Mouse (Mus musculus) kidney, postnatal 10 days (tissue): ENCODE measurements around the gene Bcs1l.

Experiments
- DNase-seq: peaks from one replicate; pipeline ENCODE4 v3.0.0; 2021; ENCODE audit warnings: mixed read lengths

The Bcs1l gene

DNA sequence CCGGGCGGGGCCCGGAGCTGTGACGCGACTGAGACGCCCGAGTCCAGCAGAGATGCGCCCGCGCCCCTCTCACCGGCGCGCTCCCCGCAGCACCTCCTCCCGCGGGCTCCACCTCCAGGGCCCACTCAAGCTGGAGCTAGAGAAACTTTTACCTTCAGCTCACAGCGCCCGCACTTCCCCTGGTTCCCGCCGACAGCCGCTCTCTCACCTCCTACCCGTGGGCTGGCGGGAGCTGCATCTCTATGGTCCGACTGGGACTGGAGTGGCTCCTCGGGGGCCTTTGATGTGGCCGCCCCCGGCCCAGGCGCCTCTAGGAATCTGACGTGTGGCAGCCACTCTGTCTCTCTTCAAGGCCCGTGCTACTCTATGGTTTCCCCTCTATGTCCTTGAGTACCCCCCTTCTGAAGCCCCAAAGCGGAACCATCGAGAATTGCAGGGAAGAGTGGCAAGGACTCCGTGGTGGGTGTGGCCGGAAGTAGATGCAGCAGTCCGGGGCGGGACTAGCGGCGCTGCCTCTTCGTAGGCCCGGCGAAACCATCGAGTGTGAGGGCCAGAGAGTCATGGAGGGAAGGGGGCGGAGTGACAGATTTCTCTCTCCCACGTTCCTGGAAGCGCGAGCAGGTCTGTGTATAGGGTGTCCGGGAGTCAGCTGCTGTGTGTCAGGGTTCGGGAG, at the start of gene Bcs1l, which contains the start of gene Zfp142:
Gene Bcs1l (plus strand): TSS at position 517 of the 673 bp plus-strand sequence.
Gene Zfp142 (minus strand): TSS at position 474 of the 673 bp plus-strand sequence.
- DNase-seq = peak; percentile 99

GRCm38 (mm10) chr1:74538650-74539049, 49.4 kb upstream of the Bcs1l start:
- DNase-seq = no peak

GRCm38 (mm10) chr1:74542451-74542961, 45.6 kb upstream of the Bcs1l start, which contains the start of gene Plcd4:
Gene Plcd4 (plus strand): TSS chr1:74542888.
- DNase-seq = peak; percentile 31

GRCm38 (mm10) chr1:74544184-74544583, 43.9 kb upstream of the Bcs1l start, which contains the start of gene Usp37:
Gene Usp37 (minus strand): TSS chr1:74544284.
- no peak for DNase-seq

DNA sequence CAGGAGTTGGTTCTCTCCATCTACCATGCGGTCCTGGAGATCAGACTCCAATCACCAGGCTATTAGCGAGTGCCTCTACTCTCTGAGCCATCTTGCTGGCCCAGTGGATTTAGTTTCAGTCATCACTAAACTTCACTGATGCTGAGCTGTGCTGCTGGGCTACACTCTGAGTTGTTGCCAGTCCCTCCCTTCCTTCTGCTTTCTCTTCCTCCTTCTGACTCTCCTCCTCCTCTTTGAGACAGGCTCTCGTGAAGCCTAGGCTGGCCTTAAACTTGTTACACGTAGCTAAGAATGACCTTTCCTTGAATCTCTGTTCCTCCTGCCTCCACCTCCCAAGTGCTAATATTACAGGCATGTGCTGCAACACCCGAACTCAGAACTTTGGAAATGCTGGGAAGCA, 29.0 kb upstream of the Bcs1l start:
- no peak for DNase-seq

DNA sequence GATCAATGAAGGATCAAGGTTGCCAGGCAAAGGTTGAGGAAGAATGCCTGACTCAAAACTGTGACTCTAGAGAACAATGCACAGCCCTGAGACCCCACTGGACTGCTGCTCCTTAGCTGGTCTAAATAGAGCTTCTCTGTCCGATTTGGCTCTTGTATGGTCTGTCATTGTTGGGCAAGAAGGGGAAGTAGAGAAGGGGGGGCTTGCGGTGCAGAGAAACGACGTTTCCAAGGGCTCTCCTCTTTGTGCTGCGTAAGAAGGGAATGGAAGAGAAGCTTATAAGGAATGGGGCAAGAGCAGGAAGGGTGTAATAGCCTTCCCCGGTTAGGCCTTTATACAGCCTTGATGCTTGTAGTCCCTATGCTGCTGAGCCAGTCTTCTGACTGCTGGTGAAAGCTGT, 22.3 kb upstream of the Bcs1l start:
- DNase-seq = no peak

DNA sequence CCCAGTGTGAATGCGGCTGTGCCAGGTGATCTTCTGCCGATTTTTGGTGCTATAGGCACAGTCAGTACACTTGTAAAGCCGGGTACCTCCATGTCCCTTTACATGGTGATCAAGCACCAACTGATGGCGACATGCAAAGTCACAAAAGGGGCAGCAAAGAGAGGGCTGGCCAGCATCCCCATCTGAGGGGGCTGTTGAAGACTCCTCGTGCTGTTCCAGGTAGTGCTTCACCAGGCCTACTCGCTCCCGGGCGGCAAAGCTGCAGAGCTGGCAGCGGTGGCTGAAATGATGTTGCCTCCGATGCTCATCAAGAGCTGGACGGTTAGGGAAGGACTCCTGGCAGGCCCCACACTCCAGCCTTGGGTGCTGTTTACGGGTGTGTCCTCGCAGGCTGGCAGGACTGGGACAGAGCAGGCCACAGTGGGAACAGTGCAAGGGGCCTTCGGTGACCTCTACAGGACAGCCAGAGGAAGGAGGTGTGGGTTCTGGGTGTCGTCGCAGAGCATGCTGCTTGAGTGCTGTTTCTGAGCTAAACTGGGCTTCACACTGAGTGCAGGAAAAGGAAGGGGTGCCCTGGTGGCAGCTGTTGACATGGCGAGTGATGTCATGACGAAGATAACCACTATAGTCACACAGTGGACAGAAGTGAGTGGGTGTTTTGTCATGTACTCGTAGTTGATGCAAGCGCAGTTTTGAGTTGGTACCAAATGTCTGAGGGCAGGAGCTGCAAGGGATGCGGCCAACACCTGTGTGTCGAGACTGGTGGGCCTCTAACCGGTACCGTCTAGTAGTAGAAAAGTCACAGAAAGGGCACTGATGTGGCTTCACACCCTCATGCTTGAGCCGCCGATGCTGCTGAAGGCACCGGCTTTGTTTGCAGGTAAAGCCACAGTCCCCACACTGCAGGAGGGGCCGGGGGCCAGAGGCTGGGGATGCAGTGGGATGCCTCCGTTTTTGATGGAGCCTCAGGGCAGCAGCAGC, 18.1 kb upstream of the Bcs1l start:
- DNase-seq = no peak

- DNase-seq = no peak
These were observed 5.5 kb upstream of the Bcs1l start for GRCm38 (mm10) chr1:74582621-74583020.

DNA sequence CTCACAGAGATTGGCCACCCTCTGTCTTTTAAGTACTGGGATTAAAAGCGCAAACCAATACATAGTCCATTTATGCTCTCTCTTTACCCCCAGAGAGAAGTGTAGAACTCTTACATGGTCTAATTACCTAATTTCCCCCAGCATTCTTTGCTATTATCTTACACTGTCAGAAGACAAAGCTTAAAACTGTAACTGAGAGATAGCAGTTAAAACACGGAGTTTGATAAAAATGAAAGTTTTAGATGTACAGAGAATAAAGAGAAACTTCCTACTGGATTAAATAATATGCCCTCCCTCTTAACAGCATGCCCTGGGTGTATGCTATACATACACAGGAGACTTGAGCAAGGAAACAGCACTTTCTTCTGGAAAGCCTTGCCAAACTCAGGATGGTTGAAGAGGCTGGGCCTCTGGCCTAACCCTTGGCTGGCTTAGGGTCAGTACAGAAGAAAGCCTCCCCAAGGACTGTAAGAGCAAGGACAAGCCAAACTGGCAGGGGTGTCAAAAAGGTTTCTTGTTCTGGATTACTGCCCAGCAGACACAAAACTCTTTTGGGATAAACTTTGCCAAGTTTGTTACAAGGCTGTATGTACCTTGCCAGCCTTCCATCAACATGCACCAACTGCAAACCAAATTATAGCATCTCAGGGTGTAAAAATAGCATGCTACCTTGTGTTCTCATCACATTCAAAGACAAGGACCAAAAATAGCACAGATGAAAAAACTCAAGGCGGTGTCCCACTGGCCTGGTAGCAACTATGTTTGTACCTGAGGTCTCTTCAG, 3.3 kb upstream of the Bcs1l start:
- no peak for DNase-seq

GRCm38 (mm10) chr1:74587233-74587772, 786 bp upstream of the Bcs1l start:
- DNase-seq = no peak

DNA sequence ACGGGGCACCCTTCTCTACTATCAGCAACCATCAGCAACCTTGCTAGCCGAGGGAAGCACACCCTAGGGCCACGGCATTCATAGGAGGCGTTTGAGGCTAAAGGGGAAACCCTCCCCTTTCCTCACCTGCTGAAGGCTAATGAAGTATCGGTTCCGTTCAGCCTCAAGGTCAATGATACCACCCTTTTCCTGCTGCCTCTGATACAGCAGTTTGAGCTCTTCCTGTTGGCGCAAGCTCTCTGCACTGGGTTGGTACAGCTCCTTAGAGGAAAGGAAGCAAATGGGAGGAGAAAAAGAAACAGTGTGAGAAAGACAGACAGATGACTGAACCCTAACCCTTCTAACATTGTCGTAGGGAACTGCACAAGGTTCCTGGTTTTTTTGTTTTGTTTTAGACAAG, 6.3 kb downstream of the Bcs1l start:
- no peak for DNase-seq

DNA sequence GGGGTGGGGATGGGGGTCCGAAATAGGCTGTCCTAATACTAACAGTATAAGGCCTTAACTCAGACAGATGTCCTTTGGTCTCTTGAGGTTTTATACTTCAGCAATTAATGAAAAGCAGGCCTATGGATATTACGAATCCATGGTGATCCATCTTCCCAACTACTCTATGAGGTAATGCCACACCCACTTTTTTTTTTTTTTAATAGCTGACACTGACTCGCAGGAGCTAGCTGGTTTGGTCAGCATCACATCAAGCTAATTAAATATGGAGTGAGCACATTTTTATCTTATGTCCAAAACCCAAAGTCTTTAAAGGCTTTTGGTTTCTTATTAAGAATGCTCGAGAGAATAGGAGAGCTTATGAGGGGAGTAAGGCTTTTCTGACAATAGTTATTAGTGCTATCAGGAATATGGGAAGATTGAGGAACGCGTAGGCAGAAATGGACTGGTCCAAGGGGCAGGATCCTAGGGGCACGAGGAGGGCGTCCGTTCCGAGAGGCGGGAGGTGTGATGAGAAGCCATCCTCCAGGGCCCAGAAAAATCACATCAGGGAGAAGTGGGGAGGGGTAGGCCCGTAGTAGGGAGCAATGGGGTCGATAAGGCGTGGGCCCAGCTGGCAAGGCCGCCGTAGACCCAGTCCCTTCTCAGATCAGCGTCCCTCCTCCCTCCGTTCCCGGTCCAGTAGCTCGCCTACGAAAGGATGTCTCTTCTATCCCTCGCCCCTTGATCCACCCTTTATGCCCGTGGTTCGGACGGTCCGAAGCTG, 12.6 kb downstream of the Bcs1l start:
- no peak for DNase-seq

DNA sequence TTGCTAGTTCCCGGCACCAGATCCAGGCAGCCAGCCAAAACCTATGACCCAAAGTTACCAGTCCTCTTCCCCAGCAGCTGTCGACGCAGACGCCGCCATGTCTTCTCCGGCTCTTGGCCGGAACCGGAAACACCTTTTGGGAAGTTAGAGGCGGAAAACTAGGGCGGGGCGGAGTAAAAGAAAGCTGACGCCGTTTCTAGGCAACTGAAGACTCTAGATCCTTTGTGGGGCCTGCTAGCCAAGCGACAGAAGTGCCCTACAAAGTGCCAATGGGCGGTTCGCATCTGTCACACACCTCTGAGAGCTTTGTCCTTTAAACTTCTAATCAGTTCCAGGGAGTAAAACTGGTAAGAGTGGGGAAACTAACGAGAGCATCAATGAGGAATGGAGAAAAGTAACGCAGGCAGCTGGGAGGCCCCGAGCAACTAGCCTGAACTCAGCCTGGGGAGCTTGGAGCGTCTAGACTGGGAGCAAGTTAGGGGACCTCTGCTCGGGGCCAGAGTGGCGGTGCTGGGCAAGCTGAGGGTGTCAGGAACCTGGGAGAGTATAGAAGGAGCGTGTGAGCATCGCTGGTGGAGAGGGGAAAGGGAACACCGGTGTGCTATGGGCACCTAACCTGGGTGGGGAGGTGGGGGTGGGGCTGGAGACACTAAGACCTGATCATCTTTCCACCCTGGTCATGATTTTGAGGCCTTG, 13.3 kb downstream of the Bcs1l start, which contains the start of the genes Rnf25 and Stk36:
Gene Rnf25 (minus strand): TSS at position 131 of the 696 bp plus-strand sequence.
Gene Stk36 (plus strand): TSS at position 179 of the 696 bp plus-strand sequence.
- peak; percentile 90 for DNase-seq

- no peak for DNase-seq
These were observed 36.1 kb downstream of the Bcs1l start for GRCm38 (mm10) chr1:74624183-74624582.

DNA sequence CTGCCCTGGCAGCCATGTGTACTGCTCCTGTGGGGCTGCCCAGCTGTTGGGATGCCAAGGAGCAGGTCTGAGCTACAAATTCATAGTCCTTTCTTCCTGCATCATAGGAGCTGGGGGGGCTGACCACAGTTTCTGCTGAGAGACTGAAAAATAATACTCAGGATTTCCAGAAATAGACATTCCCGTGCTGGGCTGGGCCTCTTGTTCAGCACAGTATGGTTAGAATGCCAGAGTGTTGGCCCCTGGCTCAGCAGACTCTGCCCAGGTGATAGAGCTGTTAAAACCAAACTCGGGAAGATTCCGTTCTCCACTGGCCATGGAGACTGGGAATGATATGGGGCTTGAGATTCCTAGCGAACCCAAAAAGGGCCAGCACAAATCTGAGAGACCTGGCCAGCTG, 38.0 kb downstream of the Bcs1l start:
- no peak for DNase-seq

DNA sequence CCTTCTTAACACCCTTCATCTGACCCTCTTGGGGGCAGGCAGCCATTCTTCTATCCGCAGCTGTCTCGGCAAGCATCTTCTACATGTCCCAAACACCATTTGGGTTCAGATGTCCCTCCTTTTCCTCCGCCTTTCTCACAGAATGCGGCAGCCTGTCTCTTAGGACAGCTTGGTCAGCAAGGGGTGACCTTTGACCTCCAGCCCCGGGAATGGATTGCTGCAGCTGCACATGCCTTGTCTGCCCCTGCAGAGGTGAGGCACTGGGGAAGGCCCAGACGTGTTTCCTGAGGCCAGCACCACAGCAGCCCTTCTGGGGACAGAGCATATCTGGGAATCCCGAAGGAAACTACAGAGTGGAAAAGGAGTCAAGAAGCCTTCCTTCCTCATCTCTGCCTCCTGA, 39.9 kb downstream of the Bcs1l start:
- peak; percentile 24 for DNase-seq

- DNase-seq = no peak
These were observed 44.6 kb downstream of the Bcs1l start for GRCm38 (mm10) chr1:74632734-74633133.
